Mouse (Mus musculus): Measurements from ENCODE around the gene Oas3. TPM values are rescaled to one million over a fixed set of nuclear protein-coding genes. Genes with fewer than 3 reads are reported as not detected.

Oas3 gene
- polyA plus RNA-seq, 1 experiment from 2014 or later, result 0.09 TPM

DNA sequence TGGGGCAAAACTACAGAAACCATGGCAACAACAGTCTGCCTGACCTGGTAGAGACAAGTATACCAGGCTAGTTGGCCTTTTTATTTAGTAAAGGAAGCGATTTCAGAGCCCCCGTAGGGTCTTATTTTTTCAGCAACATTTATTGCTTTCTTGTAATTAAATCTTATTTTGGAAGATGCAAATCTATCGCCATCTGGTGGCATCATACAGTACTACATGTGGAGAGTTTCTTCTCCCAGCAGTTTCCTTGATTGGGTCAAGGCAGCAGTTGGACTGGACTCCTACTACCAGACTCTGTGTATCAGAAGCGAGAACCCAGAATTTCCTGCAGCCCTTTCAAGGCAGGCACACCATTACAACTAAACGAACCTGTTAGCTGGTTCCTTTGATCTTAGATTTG is 31.0 kb downstream of the Oas3 start:
- H3K27me3 ChIP-seq (ENCODE audit: control insufficient read depth, insufficient read depth, low read length), result peaks cover 5% of the 10 kb centered on the region; the same call in 1 of the 2 replicates
- 8% methylated on average over 5 of the region's 5 CpGs for WGBS (ENCODE audit: insufficient replicate concordance)

DNA sequence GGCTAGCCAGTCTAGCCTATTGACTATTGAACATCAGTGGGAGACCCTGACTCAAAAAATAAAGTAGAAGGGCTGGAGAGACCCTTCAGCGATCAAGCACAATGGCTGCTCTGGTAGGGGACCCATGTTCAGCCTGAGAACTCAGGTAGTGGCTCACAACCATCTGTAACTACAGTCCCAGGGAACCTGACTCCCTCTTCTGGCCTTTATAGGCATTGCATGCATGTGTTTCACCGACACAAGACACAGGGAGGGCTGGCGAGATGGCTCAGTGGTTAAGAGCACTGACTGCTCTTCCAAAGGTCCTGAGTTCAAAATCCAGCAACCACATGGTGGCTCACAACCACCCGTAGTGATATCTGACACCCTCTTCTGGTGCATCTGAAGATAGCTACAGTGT is 35.3 kb downstream of the Oas3 start:
- 28% methylated on average over 4 of the region's 4 CpGs for WGBS (ENCODE audit: insufficient replicate concordance)
- ATAC-seq (replicated peaks; ENCODE audit: insufficient number of reproducible peaks, low FRiP score, low TSS enrichment), result no peak
- H3K36me3 ChIP-seq (ENCODE audit: control insufficient read depth, insufficient read depth, low read length), result no peaks in the 10 kb centered on the region
- no peak overlapping the region for H3K4me3 ChIP-seq (ENCODE audit: low read depth, low read length)
- no peak overlapping the region for H3K27ac ChIP-seq (ENCODE audit: low read depth, low read length)
- H3K4me1 ChIP-seq (ENCODE audit: control insufficient read depth, insufficient read depth, low read length), result no peaks in the 10 kb centered on the region
- H3K9me3 ChIP-seq (replicated peaks; ENCODE audit: control insufficient read depth, low read length), result no peaks in the 10 kb centered on the region
- no peak overlapping the region for H3K9ac ChIP-seq (ENCODE audit: low read depth, low read length)
- H3K27me3 ChIP-seq (ENCODE audit: control insufficient read depth, insufficient read depth, low read length), result peaks cover 5% of the 10 kb centered on the region; the same call in 1 of the 2 replicates
- no peak overlapping the region for H3K4me2 ChIP-seq

More for the DNA sequence above, 31.0 kb downstream of the Oas3 start:
- Histone ChIP-seq H3K4me2 (no peak overlapping the region), H3K9ac (ENCODE audit: low read depth, low read length) (no peak overlapping the region), H3K4me1 (ENCODE audit: control insufficient read depth, insufficient read depth, low read length) (no peaks in the 10 kb centered on the region), H3K36me3 (ENCODE audit: control insufficient read depth, insufficient read depth, low read length) (no peaks in the 10 kb centered on the region), H3K4me3 (ENCODE audit: low read depth, low read length) (no peak overlapping the region), H3K9me3 (replicated peaks; ENCODE audit: control insufficient read depth, low read length) (no peaks in the 10 kb centered on the region), H3K27ac (ENCODE audit: low read depth, low read length) (no peak overlapping the region)
- no peak for ATAC-seq (replicated peaks; ENCODE audit: insufficient number of reproducible peaks, low FRiP score, low TSS enrichment)

DNA sequence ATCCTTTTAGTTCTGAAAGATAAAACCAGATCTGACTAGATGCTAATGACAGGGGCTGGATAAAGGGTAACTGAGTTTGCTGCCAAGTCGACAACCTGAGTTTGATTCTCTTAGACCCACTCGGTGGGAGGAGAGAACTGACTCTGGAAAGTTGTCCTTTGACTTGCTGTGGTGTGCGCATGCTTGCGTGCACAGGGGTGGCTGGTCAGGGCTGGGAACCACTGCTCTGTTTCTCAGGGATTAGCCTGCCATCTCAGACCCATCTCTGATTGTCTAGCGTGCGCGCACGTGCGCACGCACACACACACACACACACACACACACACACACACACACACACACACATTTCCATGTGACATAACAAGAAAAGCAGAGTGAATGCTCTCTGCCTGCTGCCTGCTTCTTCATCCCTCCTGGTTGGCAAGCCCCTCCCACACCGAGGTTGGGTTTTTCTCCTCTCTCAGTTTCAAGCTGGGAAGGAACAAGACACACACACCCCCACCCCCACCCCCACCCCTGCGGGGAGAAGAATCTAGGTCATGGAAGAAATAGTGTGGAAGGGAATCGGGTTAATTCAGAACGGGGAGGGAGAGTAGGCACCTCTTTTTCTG is 43.0 kb downstream of the Oas3 start:
- Histone ChIP-seq H3K27ac (ENCODE audit: low read depth, low read length) (no peak overlapping the region), H3K9me3 (replicated peaks; ENCODE audit: control insufficient read depth, low read length) (no peaks in the 10 kb centered on the region), H3K4me2 (no peak overlapping the region), H3K36me3 (ENCODE audit: control insufficient read depth, insufficient read depth, low read length) (no peaks in the 10 kb centered on the region), H3K4me1 (ENCODE audit: control insufficient read depth, insufficient read depth, low read length) (no peaks in the 10 kb centered on the region), H3K27me3 (ENCODE audit: control insufficient read depth, insufficient read depth, low read length) (peaks cover 4% of the 10 kb centered on the region; the same call in 1 of the 2 replicates), H3K9ac (ENCODE audit: low read depth, low read length) (no peak overlapping the region), H3K4me3 (ENCODE audit: low read depth, low read length) (no peak overlapping the region)
- no peak for ATAC-seq (replicated peaks; ENCODE audit: insufficient number of reproducible peaks, low FRiP score, low TSS enrichment)
- WGBS (ENCODE audit: insufficient replicate concordance), result 62% methylated on average over 14 of the region's 14 CpGs

DNA sequence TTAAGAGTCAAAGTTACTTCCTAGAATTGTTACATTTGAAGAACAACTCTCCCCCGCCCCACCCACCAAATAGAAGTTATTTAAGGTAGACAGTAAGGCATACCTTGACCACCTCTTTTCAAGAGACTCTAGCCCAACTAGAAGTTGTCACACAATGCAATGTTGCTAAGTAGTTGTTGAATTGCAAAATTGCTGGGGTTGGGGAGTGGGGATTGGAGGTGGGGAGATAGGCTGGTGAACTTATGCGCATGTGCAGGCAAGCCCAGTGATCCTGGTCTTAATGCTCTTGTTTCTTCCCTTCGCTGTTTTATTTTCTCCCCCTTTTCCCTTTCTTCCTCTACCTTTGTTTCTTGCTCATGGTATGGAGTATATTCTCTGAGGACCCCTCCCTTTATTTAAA is 43.8 kb downstream of the Oas3 start:
- Histone ChIP-seq H3K27ac (ENCODE audit: low read depth, low read length) (no peak overlapping the region), H3K36me3 (ENCODE audit: control insufficient read depth, insufficient read depth, low read length) (no peaks in the 10 kb centered on the region), H3K4me1 (ENCODE audit: control insufficient read depth, insufficient read depth, low read length) (no peaks in the 10 kb centered on the region), H3K27me3 (ENCODE audit: control insufficient read depth, insufficient read depth, low read length) (peaks cover 4% of the 10 kb centered on the region; the same call in 1 of the 2 replicates), H3K9me3 (replicated peaks; ENCODE audit: control insufficient read depth, low read length) (no peaks in the 10 kb centered on the region), H3K9ac (ENCODE audit: low read depth, low read length) (no peak overlapping the region), H3K4me3 (ENCODE audit: low read depth, low read length) (no peak overlapping the region), H3K4me2 (no peak overlapping the region)
- no peak for ATAC-seq (replicated peaks; ENCODE audit: insufficient number of reproducible peaks, low FRiP score, low TSS enrichment)
- 84% methylated on average over 3 of the region's 3 CpGs for WGBS (ENCODE audit: insufficient replicate concordance)

DNA sequence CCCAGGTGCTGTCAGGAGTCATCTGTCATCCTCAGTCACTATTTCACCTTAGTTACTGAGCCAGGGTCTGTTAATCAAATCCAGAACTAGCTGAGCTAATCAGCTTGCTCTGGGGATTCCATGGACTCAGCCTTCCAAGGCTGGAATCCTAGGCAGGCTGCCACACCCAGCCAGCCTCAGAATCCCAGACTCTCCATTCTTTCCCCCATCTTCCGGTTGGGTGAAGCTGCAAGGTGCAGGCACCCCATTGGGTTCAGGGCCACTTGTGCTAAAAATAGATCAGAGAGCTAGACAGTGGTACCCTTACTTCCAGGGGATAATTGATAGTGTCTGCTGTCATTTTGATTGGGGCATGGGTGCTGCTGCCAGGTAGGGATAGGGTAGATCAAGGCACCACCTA is 44.7 kb downstream of the Oas3 start:
- peaks cover 4% of the 10 kb centered on the region; the same call in 1 of the 2 replicates for H3K27me3 ChIP-seq (ENCODE audit: control insufficient read depth, insufficient read depth, low read length)
- no peak overlapping the region for H3K4me3 ChIP-seq (ENCODE audit: low read depth, low read length)
- H3K9ac ChIP-seq (ENCODE audit: low read depth, low read length), result no peak overlapping the region
- H3K4me1 ChIP-seq (ENCODE audit: control insufficient read depth, insufficient read depth, low read length), result no peaks in the 10 kb centered on the region
- no peak overlapping the region for H3K4me2 ChIP-seq
- 43% methylated on average over 1 of the region's 1 CpGs for WGBS (ENCODE audit: insufficient replicate concordance)
- H3K36me3 ChIP-seq (ENCODE audit: control insufficient read depth, insufficient read depth, low read length), result no peaks in the 10 kb centered on the region
- no peak overlapping the region for H3K27ac ChIP-seq (ENCODE audit: low read depth, low read length)
- H3K9me3 ChIP-seq (replicated peaks; ENCODE audit: control insufficient read depth, low read length), result no peaks in the 10 kb centered on the region
- no peak for ATAC-seq (replicated peaks; ENCODE audit: insufficient number of reproducible peaks, low FRiP score, low TSS enrichment)

DNA sequence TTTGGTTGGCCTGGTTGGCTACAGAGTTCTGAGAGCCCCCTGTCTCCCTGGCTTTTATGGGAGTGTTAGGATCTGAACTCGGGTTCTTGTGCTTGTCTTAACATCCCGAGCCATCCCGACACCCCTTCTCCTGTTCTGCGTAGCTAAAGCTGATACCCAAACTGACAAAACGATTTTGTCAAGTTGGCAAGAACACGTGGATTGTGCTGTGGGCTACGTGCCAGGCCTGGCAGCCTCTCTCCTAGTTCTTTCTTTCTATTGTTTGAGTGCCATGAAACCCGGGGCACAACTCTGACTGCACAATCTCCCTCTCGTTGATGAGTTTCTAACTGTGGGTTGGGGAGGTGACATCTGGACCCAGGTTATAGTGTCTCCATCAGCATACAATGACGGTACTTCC is 48.1 kb downstream of the Oas3 start:
- H3K4me3 ChIP-seq (ENCODE audit: low read depth, low read length), result no peak overlapping the region
- no peaks in the 10 kb centered on the region for H3K36me3 ChIP-seq (ENCODE audit: control insufficient read depth, insufficient read depth, low read length)
- no peaks in the 10 kb centered on the region for H3K4me1 ChIP-seq (ENCODE audit: control insufficient read depth, insufficient read depth, low read length)
- no peak overlapping the region for H3K27ac ChIP-seq (ENCODE audit: low read depth, low read length)
- 76% methylated on average over 10 of the region's 10 CpGs for WGBS (ENCODE audit: insufficient replicate concordance)
- H3K27me3 ChIP-seq (ENCODE audit: control insufficient read depth, insufficient read depth, low read length), result peaks cover 4% of the 10 kb centered on the region; the same call in 1 of the 2 replicates
- no peak overlapping the region for H3K4me2 ChIP-seq
- ATAC-seq (replicated peaks; ENCODE audit: insufficient number of reproducible peaks, low FRiP score, low TSS enrichment), result no peak
- no peaks in the 10 kb centered on the region for H3K9me3 ChIP-seq (replicated peaks; ENCODE audit: control insufficient read depth, low read length)
- H3K9ac ChIP-seq (ENCODE audit: low read depth, low read length), result no peak overlapping the region

DNA sequence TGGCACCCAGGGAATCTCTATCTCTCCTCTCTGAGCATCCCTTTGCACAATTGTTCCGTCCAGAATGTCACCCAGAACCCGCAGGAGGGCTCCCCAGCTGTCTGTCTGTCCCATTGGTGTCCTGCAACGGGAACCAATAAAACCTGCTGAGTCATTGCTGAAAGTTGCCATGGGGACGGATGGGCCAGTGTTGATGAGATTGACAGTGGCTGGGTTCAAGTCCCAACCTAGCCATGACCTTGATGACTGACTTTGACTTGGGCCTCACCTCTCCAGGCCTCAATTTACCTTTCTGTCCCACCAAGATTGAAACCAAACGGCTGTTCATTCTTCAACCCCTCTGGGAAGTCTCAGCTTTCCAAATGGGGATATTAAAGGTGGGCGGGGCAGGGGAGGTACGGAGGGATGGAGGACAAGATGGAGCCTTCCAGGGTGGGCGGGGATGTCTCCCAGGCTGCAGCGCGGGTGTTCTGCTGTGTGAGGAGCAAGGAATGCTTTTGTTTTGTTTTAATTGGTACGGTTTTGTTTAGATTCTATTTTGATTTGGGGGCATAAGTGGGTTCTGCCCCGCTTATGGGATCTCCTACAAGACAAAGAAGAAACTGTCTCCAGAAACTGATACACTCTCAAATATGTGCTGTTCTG is 51.5 kb downstream of the Oas3 start:
- WGBS (ENCODE audit: insufficient replicate concordance), result 54% methylated on average over 12 of the region's 12 CpGs
- H3K27me3 ChIP-seq (ENCODE audit: control insufficient read depth, insufficient read depth, low read length), result no peaks in the 10 kb centered on the region; the same call in 1 of the 2 replicates
- H3K27ac ChIP-seq (ENCODE audit: low read depth, low read length), result no peak overlapping the region
- H3K9me3 ChIP-seq (replicated peaks; ENCODE audit: control insufficient read depth, low read length), result no peaks in the 10 kb centered on the region
- no peaks in the 10 kb centered on the region for H3K4me1 ChIP-seq (ENCODE audit: control insufficient read depth, insufficient read depth, low read length)
- no peak for ATAC-seq (replicated peaks; ENCODE audit: insufficient number of reproducible peaks, low FRiP score, low TSS enrichment)
- no peaks in the 10 kb centered on the region for H3K36me3 ChIP-seq (ENCODE audit: control insufficient read depth, insufficient read depth, low read length)
- no peak overlapping the region for H3K9ac ChIP-seq (ENCODE audit: low read depth, low read length)
- H3K4me3 ChIP-seq (ENCODE audit: low read depth, low read length), result no peak overlapping the region
- no peak overlapping the region for H3K4me2 ChIP-seq

DNA sequence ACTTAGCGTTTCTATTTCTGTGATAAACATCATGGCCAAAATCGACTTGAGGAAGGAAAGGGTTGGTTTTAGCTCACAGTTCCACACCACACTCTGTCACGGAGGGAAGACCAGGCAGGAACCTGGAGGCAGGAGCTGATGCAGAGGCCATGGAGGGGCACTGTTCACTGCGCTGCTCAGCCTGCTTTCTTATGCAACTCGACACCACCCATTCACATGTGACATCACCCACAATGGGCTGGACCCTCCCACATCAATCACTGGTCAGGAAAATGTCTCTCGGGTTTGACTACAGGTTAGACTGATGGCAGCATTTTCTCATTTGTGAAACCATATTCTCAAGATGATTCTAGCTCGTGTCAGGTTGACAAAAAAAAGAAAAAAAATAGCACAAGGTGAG is 56.5 kb downstream of the Oas3 start:
- Histone ChIP-seq H3K4me2 (no peak overlapping the region), H3K9me3 (replicated peaks; ENCODE audit: control insufficient read depth, low read length) (no peaks in the 10 kb centered on the region), H3K4me3 (ENCODE audit: low read depth, low read length) (no peak overlapping the region), H3K4me1 (ENCODE audit: control insufficient read depth, insufficient read depth, low read length) (no peaks in the 10 kb centered on the region), H3K27me3 (ENCODE audit: control insufficient read depth, insufficient read depth, low read length) (no peaks in the 10 kb centered on the region), H3K27ac (ENCODE audit: low read depth, low read length) (no peak overlapping the region), H3K9ac (ENCODE audit: low read depth, low read length) (no peak overlapping the region), H3K36me3 (ENCODE audit: control insufficient read depth, insufficient read depth, low read length) (no peaks in the 10 kb centered on the region)
- no peak for ATAC-seq (replicated peaks; ENCODE audit: insufficient number of reproducible peaks, low FRiP score, low TSS enrichment)
- 52% methylated on average over 7 of the region's 7 CpGs for WGBS (ENCODE audit: insufficient replicate concordance)
